Mouse (Mus musculus): ENCODE measurements at regions not wholly inside any gene's neighbourhood (a gene's known extent, or its start where the extent isn't known, plus 50 kb on each side); places are given as distances from the start of the nearest gene placed in this dataset.

GRCm38 (mm10) chr10:121150668-121151067, 116.9 kb downstream of the Wif1 start:
- WGBS, result 79% methylated on average over 9 of the region's 9 CpGs
- Histone ChIP-seq H3K9me3 (replicated peaks) (no peaks in the 10 kb centered on the region), H3K4me3 (replicated peaks) (no peak overlapping the region), H3K4me1 (no peaks in the 10 kb centered on the region), H3K27me3 (replicated peaks) (no peaks in the 10 kb centered on the region), H3K9ac (replicated peaks) (no peak overlapping the region), H3K4me2 (no peak overlapping the region), H3K27ac (replicated peaks) (no peak overlapping the region), H3K36me3 (no peaks in the 10 kb centered on the region)
- ATAC-seq (ENCODE audit: low FRiP score), result no peak

GRCm38 (mm10) chr10:121153625-121154024, 119.9 kb downstream of the Wif1 start:
- H3K27me3 ChIP-seq (replicated peaks), result no peaks in the 10 kb centered on the region
- H3K4me1 ChIP-seq, result no peaks in the 10 kb centered on the region
- WGBS, result 85% methylated on average over 4 of the region's 4 CpGs
- H3K27ac ChIP-seq (replicated peaks), result no peak overlapping the region
- no peak overlapping the region for H3K4me2 ChIP-seq
- no peak overlapping the region for H3K9ac ChIP-seq (replicated peaks)
- no peak for ATAC-seq (ENCODE audit: low FRiP score)
- no peaks in the 10 kb centered on the region for H3K36me3 ChIP-seq
- no peak overlapping the region for H3K4me3 ChIP-seq (replicated peaks)
- H3K9me3 ChIP-seq (replicated peaks), result no peaks in the 10 kb centered on the region

- Histone ChIP-seq H3K4me2 (no peak overlapping the region), H3K4me1 (0 out of 2 replicates have a peak, but pooled peaks cover 3% of the 10 kb centered on the region), H3K27me3 (replicated peaks) (no peaks in the 10 kb centered on the region), H3K9me3 (replicated peaks) (no peaks in the 10 kb centered on the region), H3K4me3 (replicated peaks) (no peak overlapping the region), H3K9ac (replicated peaks) (no peak overlapping the region), H3K36me3 (no peaks in the 10 kb centered on the region), H3K27ac (replicated peaks) (no peak overlapping the region)
- no peak for ATAC-seq (ENCODE audit: low FRiP score)
- WGBS, result 67% methylated on average over 7 of the region's 7 CpGs
These were observed 126.7 kb downstream of the Wif1 start for GRCm38 (mm10) chr10:121160499-121160898.

GRCm38 (mm10) chr10:121161201-121161600, 127.4 kb downstream of the Wif1 start:
- no peaks in the 10 kb centered on the region for H3K36me3 ChIP-seq
- H3K4me3 ChIP-seq (replicated peaks), result no peak overlapping the region
- no peak overlapping the region for H3K4me2 ChIP-seq
- H3K27me3 ChIP-seq (replicated peaks), result no peaks in the 10 kb centered on the region
- no peak overlapping the region for H3K27ac ChIP-seq (replicated peaks)
- no peak overlapping the region for H3K9ac ChIP-seq (replicated peaks)
- no peak for ATAC-seq (ENCODE audit: low FRiP score)
- H3K4me1 ChIP-seq, result 0 out of 2 replicates have a peak, but pooled peaks cover 3% of the 10 kb centered on the region
- 78% methylated on average over 11 of the region's 11 CpGs for WGBS
- H3K9me3 ChIP-seq (replicated peaks), result no peaks in the 10 kb centered on the region

DNA sequence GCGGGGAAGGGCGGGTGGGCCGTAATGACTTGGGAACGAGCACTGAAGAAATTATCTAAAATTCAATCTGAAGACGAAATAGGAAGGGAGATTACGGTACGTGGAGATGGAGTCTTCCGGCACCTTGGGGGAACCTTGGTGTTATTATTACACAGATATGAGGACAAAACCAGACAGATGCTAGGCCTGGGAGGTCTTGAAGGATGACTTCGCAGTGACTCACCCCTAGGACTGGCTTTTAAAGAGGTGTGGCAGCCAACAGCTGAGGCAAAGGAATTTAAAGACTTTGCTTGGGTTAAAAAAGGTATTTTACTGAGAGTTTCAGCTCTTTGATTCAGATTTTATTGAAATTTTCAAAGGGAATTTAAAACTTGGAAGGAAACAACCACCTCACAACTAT, 140.3 kb downstream of the Wif1 start:
- no peaks in the 10 kb centered on the region for H3K4me1 ChIP-seq
- no peaks in the 10 kb centered on the region for H3K27me3 ChIP-seq (replicated peaks)
- no peaks in the 10 kb centered on the region for H3K9me3 ChIP-seq (replicated peaks)
- no peak overlapping the region for H3K4me2 ChIP-seq
- no peak for ATAC-seq (ENCODE audit: low FRiP score)
- H3K36me3 ChIP-seq, result no peaks in the 10 kb centered on the region
- 95% methylated on average over 9 of the region's 9 CpGs for WGBS
- no peak overlapping the region for H3K4me3 ChIP-seq (replicated peaks)
- H3K9ac ChIP-seq (replicated peaks), result no peak overlapping the region
- H3K27ac ChIP-seq (replicated peaks), result no peak overlapping the region

DNA sequence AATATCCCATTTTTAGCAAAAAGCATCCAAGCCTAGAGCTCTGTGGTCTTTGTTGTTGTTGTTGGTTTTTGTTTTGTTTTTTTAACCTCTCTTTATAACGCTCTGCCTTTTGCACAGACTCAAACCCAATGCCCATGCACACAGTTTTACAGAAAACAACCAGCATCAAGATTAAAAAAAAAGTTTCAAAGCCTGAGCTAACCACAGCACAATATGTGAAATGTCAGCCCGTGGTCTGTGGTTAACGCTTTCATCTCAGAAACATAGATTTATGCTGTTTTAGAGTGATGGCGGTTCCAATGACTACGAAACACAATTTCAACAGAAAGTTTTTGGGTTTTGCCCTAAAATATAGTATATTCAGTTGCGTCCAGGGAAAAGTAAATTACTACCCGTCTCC, 155.4 kb downstream of the Wif1 start:
- H3K4me3 ChIP-seq (replicated peaks), result no peak overlapping the region
- H3K9me3 ChIP-seq (replicated peaks), result no peaks in the 10 kb centered on the region
- H3K36me3 ChIP-seq, result no peaks in the 10 kb centered on the region
- no peak overlapping the region for H3K4me2 ChIP-seq
- ATAC-seq (ENCODE audit: low FRiP score), result no peak
- no peak overlapping the region for H3K27ac ChIP-seq (replicated peaks)
- H3K9ac ChIP-seq (replicated peaks), result no peak overlapping the region
- WGBS, result 95% methylated on average over 7 of the region's 7 CpGs
- H3K27me3 ChIP-seq (replicated peaks), result 0 out of 2 replicates have a peak, but pooled peaks cover 3% of the 10 kb centered on the region
- no peaks in the 10 kb centered on the region for H3K4me1 ChIP-seq

GRCm38 (mm10) chr10:121199236-121199635, 151.8 kb downstream of the Tbc1d30 start:
- H3K4me1 ChIP-seq, result no peaks in the 10 kb centered on the region
- no peak overlapping the region for H3K9ac ChIP-seq (replicated peaks)
- 79% methylated on average over 2 of the region's 2 CpGs for WGBS
- H3K36me3 ChIP-seq, result no peaks in the 10 kb centered on the region
- no peak overlapping the region for H3K27ac ChIP-seq (replicated peaks)
- no peak for ATAC-seq (ENCODE audit: low FRiP score)
- H3K9me3 ChIP-seq (replicated peaks), result no peaks in the 10 kb centered on the region
- H3K4me3 ChIP-seq (replicated peaks), result no peak overlapping the region
- H3K4me2 ChIP-seq, result no peak overlapping the region
- H3K27me3 ChIP-seq (replicated peaks), result peaks cover 58% of the 10 kb centered on the region

DNA sequence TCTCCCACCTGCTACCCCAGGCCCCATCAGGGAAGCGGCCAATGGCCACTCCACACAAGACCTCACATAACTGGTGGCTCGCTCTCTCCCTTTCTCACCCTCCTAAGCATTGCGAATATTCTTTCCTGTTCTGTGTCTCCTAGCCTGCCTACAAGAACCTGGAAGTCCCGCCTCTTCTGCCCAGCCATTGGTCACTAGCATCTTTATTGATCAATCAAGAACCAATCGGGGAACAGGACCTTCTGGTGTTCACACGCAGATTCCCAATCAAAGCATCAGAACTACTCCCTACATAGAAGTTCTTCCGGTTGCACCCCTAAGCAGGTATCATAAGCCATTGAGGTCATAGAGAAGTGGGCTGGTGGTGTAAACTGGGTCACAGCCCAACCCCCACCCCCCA, 148.5 kb downstream of the Tbc1d30 start:
- ATAC-seq (ENCODE audit: low FRiP score), result no peak
- Histone ChIP-seq H3K36me3 (no peaks in the 10 kb centered on the region), H3K9me3 (replicated peaks) (no peaks in the 10 kb centered on the region), H3K9ac (replicated peaks) (no peak overlapping the region), H3K4me2 (no peak overlapping the region), H3K27me3 (replicated peaks) (peaks cover 54% of the 10 kb centered on the region), H3K4me1 (peaks cover 16% of the 10 kb centered on the region), H3K27ac (replicated peaks) (no peak overlapping the region), H3K4me3 (replicated peaks) (no peak overlapping the region)
- WGBS, result 95% methylated on average over 7 of the region's 7 CpGs

DNA sequence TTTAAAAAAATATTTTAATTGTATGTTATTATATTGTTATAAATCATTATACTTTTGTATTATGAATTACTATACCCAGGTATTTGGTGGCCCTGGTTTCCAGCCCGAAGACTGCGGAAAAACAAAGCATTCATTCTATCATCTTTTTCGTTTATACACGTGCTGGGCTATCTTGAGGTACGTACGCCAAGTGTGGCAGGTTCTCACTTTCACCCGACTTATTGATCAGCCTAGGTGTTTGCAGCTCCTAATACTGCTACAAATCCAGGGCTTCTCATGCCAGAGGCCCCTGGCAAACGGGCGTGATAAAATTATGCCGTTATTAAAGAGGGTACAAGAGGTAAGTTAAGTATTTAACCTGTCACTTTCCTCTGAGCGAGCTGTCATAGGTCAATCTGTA, 145.5 kb downstream of the Tbc1d30 start:
- WGBS, result 74% methylated on average over 11 of the region's 11 CpGs
- no peak overlapping the region for H3K4me3 ChIP-seq (replicated peaks)
- no peak for ATAC-seq (ENCODE audit: low FRiP score)
- H3K9me3 ChIP-seq (replicated peaks), result no peaks in the 10 kb centered on the region
- peaks cover 37% of the 10 kb centered on the region for H3K27me3 ChIP-seq (replicated peaks)
- peaks cover 16% of the 10 kb centered on the region for H3K4me1 ChIP-seq
- H3K36me3 ChIP-seq, result no peaks in the 10 kb centered on the region
- H3K27ac ChIP-seq (replicated peaks), result peak overlapping the region; percentile 72
- peak overlapping the region; percentile 32; the same call in 1 of the 2 replicates for H3K4me2 ChIP-seq
- H3K9ac ChIP-seq (replicated peaks), result no peak overlapping the region

DNA sequence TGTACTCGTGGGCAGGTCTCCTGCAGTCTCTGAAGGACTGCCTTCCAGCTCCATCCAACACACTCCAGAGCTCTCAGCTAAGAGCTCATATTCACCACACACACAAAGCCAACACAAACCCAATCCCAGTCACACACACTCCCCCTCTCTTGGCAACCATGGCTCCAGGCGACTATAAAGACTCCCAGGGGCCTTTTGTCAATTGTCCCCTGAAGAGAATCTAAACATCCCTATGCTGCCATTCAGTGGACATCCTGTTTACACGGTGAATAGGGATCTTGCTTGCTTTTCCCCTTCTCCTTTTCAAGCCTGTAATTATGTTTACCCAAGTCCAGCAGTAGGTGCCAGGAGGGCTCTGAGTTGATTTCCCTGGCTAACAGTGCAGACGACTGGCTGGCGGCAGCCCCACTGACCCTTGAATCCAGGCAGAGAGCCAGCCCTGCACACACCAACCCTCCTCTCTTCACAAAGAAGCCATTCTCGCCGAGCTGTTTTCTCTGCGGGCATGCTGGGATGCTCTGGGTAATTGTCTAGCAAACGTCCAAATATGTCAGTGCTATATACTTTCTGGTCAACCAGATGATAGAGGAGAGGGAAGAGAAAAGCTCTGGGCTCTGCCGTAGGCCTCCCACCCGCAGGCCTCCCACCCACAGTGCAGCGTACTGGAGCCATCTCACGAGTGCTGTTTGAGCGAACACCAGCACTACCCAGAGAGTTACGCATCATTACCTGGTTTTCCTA, 144.9 kb downstream of the Tbc1d30 start:
- Histone ChIP-seq H3K27ac (replicated peaks) (peak overlapping the region; percentile 72), H3K4me1 (peaks cover 16% of the 10 kb centered on the region), H3K27me3 (replicated peaks) (peaks cover 32% of the 10 kb centered on the region), H3K9me3 (replicated peaks) (no peaks in the 10 kb centered on the region), H3K36me3 (no peaks in the 10 kb centered on the region), H3K4me2 (peak overlapping the region; percentile 32), H3K4me3 (replicated peaks) (no peak overlapping the region), H3K9ac (replicated peaks) (no peak overlapping the region)
- WGBS, result 6% methylated on average over 15 of the region's 15 CpGs
- peak; percentile 92 for ATAC-seq (ENCODE audit: low FRiP score)

DNA sequence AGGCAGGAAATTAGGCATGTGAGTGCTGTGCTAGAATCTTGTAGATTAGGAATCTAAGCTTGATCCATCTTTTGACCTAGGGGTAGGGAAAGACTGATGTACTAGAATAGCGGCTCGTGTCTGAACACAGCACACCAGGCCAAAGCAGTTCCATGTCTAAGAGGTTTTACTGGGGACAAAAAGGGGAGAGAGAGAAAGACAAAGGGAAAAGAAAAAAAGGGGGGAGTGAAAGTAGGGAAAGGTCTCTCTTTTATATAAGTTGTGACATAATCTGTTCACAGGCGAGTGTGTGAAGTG, 144.4 kb downstream of the Tbc1d30 start:
- H3K27ac ChIP-seq (replicated peaks), result peak overlapping the region; percentile 72
- H3K4me2 ChIP-seq, result peak overlapping the region; percentile 32
- H3K36me3 ChIP-seq, result no peaks in the 10 kb centered on the region
- ATAC-seq (ENCODE audit: low FRiP score), result no peak
- peaks cover 27% of the 10 kb centered on the region for H3K27me3 ChIP-seq (replicated peaks)
- peaks cover 16% of the 10 kb centered on the region for H3K4me1 ChIP-seq
- no peak overlapping the region for H3K4me3 ChIP-seq (replicated peaks)
- no peak overlapping the region for H3K9ac ChIP-seq (replicated peaks)
- WGBS, result 40% methylated on average over 3 of the region's 3 CpGs
- H3K9me3 ChIP-seq (replicated peaks), result no peaks in the 10 kb centered on the region
